Mouse (Mus musculus) c-Kit-negative CD71-positive TER-119-positive erythroid progenitor cells, embryonic 14.5 days (primary cell): ENCODE results near the gene Unc5b.
"Not testable (repeated sequence)": the region's sequence is repeated elsewhere in the genome, so short reads cannot be mapped to it uniquely, and the experiment has no call there.

ENCODE experiments used
- DNase-seq: peaks from one replicate; pipeline ENCODE4 v3.0.0-alpha.2; 2013; ENCODE audit warnings: low read depth, low spot score

Unc5b gene

DNA sequence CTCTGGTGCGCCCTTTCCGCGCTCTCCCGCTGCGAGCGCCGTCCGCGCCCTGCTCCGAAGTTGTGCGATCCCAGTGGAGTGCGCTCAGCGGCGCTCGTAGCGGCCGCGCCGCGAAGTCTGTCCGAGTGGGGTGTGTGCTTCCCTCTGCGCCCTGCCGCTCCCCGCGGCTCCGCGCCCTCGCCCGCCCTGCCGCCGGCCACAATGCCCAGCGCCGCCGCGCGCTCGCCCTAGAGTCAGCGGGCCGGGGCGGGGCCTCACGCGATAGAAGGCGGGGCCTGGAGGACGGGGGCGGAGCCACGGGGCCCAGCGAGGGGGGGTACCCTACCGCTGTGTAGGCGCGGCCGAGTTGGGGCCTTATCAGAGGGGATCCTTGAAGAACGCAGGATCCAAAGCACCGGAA is at the start of gene Unc5b:
Gene Unc5b, minus strand, starts transcription at position 203 of the 400 bp plus-strand sequence.
- DNase-seq: no peak

GRCm38 (mm10) chr10:60879817-60880216 is 48.4 kb upstream of the Unc5b start:
- DNase-seq: no peak

GRCm38 (mm10) chr10:60877075-60877474 is 45.7 kb upstream of the Unc5b start:
- DNase-seq: no peak

- DNase-seq: no peak
Observed at GRCm38 (mm10) chr10:60875011-60875410, 43.6 kb upstream of the Unc5b start.

DNA sequence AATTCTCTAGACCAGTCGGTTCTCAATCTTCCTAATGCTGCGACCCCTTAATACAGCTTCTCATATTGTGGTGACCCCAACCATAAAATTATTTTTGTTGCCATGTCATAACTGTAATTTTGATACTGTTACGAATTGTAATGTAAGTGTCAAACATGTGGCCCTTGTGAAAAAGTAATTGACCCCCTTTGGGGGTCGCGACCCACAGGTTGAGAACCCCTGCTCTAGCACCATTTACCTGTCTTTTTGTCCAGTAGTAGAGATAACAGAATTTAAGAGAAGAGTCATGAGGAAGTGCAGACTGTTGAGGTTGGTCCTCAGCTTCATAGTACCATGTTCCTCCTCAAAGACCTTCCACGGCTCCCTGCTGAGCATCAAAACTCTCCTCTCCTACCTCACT is 31.9 kb upstream of the Unc5b start:
- DNase-seq: no peak

GRCm38 (mm10) chr10:60862477-60863293 is 31.3 kb upstream of the Unc5b start:
- DNase-seq: no peak

DNA sequence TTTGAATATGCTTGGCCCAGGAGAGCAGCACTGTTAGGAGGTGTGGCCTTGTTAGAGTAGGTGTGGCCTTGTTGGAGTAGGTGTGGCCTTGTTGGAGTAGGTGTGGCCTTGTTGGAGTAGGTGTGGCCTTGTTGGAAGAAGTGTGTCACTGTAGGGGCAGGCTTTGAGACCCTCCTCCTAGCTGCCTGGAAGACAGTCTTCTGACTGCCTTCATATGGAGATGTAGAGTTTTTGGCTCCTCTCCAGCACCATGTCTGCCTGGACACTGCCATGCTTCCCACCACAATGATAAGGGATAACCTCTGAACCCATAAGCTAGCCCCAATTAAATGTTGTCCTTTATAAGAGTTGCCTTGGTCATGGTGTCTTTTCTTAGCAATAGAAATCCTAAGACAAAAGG is 13.9 kb upstream of the Unc5b start:
- not testable (repeated sequence) for DNase-seq

- no peak for DNase-seq
Observed at GRCm38 (mm10) chr10:60838816-60839215, 7.4 kb upstream of the Unc5b start.

DNA sequence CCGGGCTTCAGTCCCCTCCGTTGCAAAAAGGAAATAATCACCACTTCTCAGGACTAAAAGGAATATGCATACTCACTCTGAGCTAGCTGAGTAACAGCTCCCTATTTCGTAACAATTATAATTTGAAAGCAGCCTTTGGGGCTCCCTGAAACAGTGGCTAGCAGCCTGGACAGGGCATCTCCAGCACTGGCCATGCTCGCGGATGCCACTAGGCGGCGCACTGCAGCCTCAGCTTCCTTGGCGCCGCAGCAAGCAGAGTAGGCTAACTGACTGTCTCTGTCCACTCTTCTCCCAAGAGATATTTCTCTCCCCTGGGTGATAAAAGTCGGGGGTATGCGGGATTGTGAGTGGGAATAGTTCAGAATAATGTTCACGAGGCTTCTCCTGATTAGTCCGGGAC is 3.6 kb upstream of the Unc5b start:
- DNase-seq: peak; percentile 3

- no peak for DNase-seq
Observed at GRCm38 (mm10) chr10:60832664-60833173, 1.3 kb upstream of the Unc5b start.

- DNase-seq: no peak
Observed at GRCm38 (mm10) chr10:60830556-60831350, 628 bp downstream of the Unc5b start.

DNA sequence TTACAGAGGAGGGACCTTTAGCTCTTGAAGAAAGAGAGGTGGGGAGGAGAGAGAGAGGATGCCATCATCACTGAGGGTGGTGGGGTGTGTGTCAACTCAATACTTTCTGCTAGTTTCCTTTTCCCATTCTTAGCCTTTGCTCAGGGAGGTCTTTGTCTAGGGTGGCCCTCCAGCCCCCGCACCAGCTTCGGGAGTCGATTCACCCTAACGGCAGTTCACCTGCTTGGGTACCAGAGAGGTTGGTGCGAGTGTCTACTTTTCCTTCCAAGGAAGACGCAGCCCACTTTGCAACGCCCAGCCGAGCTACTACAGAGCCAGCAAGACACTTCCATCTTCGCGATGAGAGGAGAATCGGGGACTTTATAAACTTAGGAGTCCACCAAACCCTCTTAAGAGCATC is 1.4 kb downstream of the Unc5b start:
- no peak for DNase-seq

DNA sequence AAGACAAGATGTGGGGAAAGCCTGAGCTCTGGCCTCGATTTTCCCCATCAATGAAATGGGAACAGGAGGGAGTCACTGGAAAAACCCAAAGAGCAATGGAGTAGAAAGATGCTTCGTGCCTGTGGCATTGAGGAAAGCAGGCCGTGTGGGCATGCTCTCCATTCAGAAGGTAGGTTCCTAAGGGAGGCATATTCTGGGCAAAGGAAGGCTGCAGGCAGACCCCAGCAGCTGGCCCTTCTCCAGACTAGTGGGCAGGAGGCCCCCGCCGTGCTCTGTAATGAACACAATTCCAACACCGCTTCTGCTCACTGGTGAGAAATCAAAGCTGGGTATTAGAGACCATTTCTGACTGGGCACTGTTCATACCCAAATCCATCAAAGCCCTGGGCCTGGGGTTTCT is 2.3 kb downstream of the Unc5b start:
- DNase-seq: no peak

- no peak for DNase-seq
Observed at GRCm38 (mm10) chr10:60827901-60828670, 3.3 kb downstream of the Unc5b start.

GRCm38 (mm10) chr10:60827266-60827665 is 4.1 kb downstream of the Unc5b start:
- DNase-seq: no peak

- no peak for DNase-seq
Observed at GRCm38 (mm10) chr10:60826461-60827237, 4.7 kb downstream of the Unc5b start.

DNA sequence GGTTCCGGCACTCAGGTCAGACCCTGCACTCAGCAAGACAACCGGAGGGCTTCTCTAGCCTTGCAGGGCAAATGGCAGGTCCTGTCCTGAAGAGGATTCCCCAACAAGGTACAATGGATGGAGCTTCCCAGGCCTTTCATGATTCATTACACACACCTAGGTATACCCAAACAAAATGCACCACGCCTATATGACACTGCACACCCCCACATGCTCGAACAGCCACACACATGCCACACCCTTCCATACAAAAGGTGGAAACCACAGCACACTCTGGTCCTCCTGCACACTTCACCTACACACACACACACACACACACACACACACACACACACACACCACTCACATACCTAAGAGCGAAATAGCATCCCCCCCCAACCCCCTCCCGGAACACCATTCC is 5.4 kb downstream of the Unc5b start:
- no peak for DNase-seq

- no peak for DNase-seq
Observed at GRCm38 (mm10) chr10:60823744-60824143, 7.6 kb downstream of the Unc5b start.

GRCm38 (mm10) chr10:60822641-60823425 is 8.5 kb downstream of the Unc5b start:
- no peak for DNase-seq

- no peak for DNase-seq
Observed at GRCm38 (mm10) chr10:60821736-60822358, 9.5 kb downstream of the Unc5b start.
